Mouse (Mus musculus) heart, embryonic 13.5 days (tissue): ENCODE results near the gene Cacnb4. TPM values are rescaled to one million over a fixed set of nuclear protein-coding genes. Genes with fewer than 3 reads are reported as not detected.

ENCODE experiments used
- ATAC-seq: fragments of 200-750 bp; cut with Nextera tagmentation; 2 replicates; pipeline ENCODE4 v1.8.0; 2017; ENCODE audit warnings: moderate TSS enrichment; ENCODE audit not compliant: insufficient number of reproducible peaks, low FRiP score, low TSS enrichment; ENCODE audit errors: extremely low read depth
- H3K27ac ChIP-seq: fragments of 300-500 bp; sonication (generic); replicated peaks from 2 replicates; pipeline ENCODE4 v1.5.1; 2015; ENCODE audit warnings: moderate library complexity, mild to moderate bottlenecking, inconsistent platforms
- H3K27me3 ChIP-seq: fragments of 300-500 bp; sonication (generic); replicated peaks from 2 replicates; pipeline ENCODE4 v1.6.1; 2015; ENCODE audit warnings: mild to moderate bottlenecking, inconsistent platforms
- H3K36me3 ChIP-seq: fragments of 300-500 bp; sonication (generic); 2 replicates; pipeline ENCODE4 v1.6.1; 2015; ENCODE audit warnings: mild to moderate bottlenecking, inconsistent platforms
- H3K4me1 ChIP-seq: fragments of 300-500 bp; sonication (generic); 2 replicates; pipeline ENCODE4 v1.6.1; 2015; ENCODE audit warnings: inconsistent platforms
- H3K4me2 ChIP-seq: fragments of 300-500 bp; sonication (generic); 2 replicates; pipeline ENCODE4 v1.6.1; 2015; ENCODE audit warnings: inconsistent platforms, mild to moderate bottlenecking, moderate library complexity
- H3K4me3 ChIP-seq: fragments of 300-500 bp; sonication (generic); 2 replicates; pipeline ENCODE4 v1.5.1; 2015; ENCODE audit warnings: moderate library complexity, mild to moderate bottlenecking, inconsistent platforms
- H3K9ac ChIP-seq: fragments of 300-500 bp; sonication (generic); 2 replicates; pipeline ENCODE4 v1.6.1; 2015; ENCODE audit warnings: inconsistent platforms, mild to moderate bottlenecking, moderate library complexity
- H3K9me3 ChIP-seq: fragments of 300-500 bp; sonication (generic); 2 replicates; pipeline ENCODE4 v1.6.1; 2016; ENCODE audit warnings: inconsistent platforms
- WGBS: fragments of 180-500 bp; shearing (Covaris S2); methylation state at CpG from one replicate; pipeline ENCODE4 v1.1.7; 2015; ENCODE audit warnings: mixed read lengths; 5-methylcytosine and 5-hydroxymethylcytosine counted together
- polyA plus RNA-seq: library from polyadenylated mRNA; unstranded; fragments of >200 nt; fragmentation: Nextera tagmentation; extraction: Ambion mirVana; gene quantifications from 2 replicates; pipeline ENCODE4 v1.2.1, GENCODE M21; 2015

Cacnb4 gene
- polyA plus RNA-seq, 1 experiment from 2014 or later = 0.41 TPM

DNA sequence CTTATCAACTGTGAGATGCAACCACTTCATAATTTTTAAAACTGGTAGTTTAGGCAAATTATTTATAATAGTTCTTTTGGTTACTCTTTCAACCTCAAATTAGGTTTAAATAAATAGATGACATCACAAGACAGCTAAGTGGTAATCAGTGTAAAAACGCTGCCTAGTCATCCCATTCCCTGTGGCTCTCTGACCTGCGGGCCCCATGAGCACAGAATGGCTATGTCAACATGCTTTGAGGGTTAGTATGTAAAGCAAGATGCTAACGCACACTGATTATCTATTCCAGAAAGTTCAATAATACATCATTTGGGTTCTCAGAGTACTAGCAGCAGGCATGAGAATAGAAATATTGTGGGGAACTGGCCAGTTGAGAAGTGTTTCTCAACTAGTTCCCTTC lies 108.5 kb downstream of the Cacnb4 start:
- Histone ChIP-seq H3K4me1 (peaks cover 25% of the 10 kb centered on the region), H3K9me3 (no peaks in the 10 kb centered on the region), H3K9ac (no peak overlapping the region), H3K4me3 (no peak overlapping the region), H3K4me2 (no peak overlapping the region), H3K36me3 (no peaks in the 10 kb centered on the region), H3K27ac (no peak overlapping the region), H3K27me3 (no peaks in the 10 kb centered on the region)
- WGBS = 71% methylated on average over 3 of the region's 3 CpGs
- ATAC-seq = no peak

DNA sequence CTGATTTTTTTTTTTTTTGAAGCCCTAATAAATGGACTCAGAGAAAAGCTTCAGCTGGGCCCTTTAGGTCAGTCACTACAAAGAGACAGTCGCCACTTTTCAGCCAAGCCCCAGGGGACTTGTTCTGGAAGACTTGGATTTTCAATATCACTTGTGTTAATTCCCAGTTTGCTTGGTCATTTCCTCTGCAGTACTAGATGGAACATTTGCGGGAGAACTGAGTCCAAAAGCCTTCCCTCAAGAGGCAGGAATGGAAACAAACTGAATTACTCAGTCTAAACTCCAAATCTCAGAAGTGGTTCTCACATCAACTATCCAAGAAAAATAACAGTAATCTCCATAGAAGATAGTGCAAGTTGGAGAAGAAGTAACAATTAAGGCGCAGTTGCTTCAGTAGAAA lies 109.2 kb downstream of the Cacnb4 start:
- Histone ChIP-seq H3K9ac (no peak overlapping the region), H3K27ac (no peak overlapping the region), H3K4me2 (no peak overlapping the region), H3K27me3 (no peaks in the 10 kb centered on the region), H3K36me3 (no peaks in the 10 kb centered on the region), H3K4me1 (peaks cover 25% of the 10 kb centered on the region), H3K9me3 (no peaks in the 10 kb centered on the region), H3K4me3 (no peak overlapping the region)
- WGBS = 67% methylated on average over 3 of the region's 3 CpGs
- ATAC-seq = no peak

DNA sequence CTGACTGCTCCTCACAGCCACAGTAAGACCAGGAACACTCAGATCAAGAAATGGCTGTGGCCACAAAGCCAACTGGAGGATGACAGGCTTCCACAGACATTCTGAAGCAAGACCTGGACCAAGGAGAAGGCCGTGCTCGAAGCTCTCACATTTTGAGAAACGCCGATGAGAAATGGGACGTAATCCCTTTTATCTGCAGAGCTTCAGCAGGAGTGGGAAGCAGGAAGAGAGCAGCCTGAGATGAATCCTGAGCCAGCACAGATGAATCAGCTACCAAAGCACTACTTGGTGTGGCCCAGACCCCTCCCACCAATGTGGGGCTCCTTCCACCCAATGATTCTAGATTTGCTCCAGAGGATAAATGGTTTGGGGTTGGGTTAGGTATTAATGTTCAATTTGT lies 113.4 kb downstream of the Cacnb4 start:
- no peak overlapping the region for H3K9ac ChIP-seq
- peaks cover 3% of the 10 kb centered on the region for H3K4me1 ChIP-seq
- no peaks in the 10 kb centered on the region for H3K9me3 ChIP-seq
- no peak overlapping the region for H3K4me3 ChIP-seq
- H3K4me2 ChIP-seq = no peak overlapping the region
- H3K27ac ChIP-seq = no peak overlapping the region
- no peak for ATAC-seq
- no peaks in the 10 kb centered on the region for H3K27me3 ChIP-seq
- no peaks in the 10 kb centered on the region for H3K36me3 ChIP-seq
- 85% methylated on average over 5 of the region's 5 CpGs for WGBS

DNA sequence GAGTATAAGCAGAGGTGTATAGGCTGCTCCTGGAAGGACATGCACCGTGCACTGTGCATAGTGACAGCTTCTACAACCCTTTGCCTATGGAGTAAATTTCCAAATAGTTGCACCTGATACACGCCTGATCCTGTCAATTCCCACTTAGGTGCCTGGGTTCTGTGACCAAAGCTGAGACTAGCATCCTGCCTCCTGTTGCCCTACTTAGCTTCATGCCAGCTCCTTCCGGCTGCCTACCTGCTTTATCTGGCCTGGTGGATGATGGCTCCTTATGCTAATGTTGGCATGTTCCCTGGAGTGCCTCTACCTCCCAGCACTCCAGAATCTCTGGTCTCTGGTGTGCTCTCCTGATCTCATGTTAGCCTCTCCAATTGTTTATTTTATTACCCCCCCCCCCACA lies 114.3 kb downstream of the Cacnb4 start:
- H3K4me3 ChIP-seq = no peak overlapping the region
- H3K9ac ChIP-seq = no peak overlapping the region
- H3K27ac ChIP-seq = no peak overlapping the region
- no peaks in the 10 kb centered on the region for H3K9me3 ChIP-seq
- H3K27me3 ChIP-seq = no peaks in the 10 kb centered on the region
- H3K4me2 ChIP-seq = no peak overlapping the region
- 80% methylated on average over 3 of the region's 3 CpGs for WGBS
- ATAC-seq = no peak
- H3K4me1 ChIP-seq = peaks cover 9% of the 10 kb centered on the region
- no peaks in the 10 kb centered on the region for H3K36me3 ChIP-seq

DNA sequence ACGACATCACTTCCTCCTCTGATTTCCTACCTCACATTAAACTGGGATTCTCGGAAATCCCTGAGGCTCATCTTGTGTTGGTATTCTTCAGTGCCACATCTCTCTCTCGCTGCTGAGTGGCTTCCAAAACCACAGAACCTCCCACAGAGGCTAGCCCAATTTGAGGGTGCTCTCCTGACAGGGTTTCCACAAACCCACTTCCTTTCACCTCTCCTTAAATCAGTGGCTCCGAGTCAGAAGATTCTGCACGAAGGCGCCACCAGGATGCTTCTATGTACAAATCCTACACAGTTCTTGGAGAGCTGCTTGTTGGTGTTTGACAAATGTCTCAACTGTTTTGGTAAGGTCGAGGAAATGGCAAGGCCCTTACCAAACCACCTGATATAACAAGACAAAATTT lies 115.5 kb downstream of the Cacnb4 start:
- H3K9ac ChIP-seq = no peak overlapping the region
- H3K36me3 ChIP-seq = no peaks in the 10 kb centered on the region
- H3K4me2 ChIP-seq = no peak overlapping the region
- ATAC-seq = no peak
- 67% methylated on average over 7 of the region's 7 CpGs for WGBS
- no peak overlapping the region for H3K4me3 ChIP-seq
- H3K27me3 ChIP-seq = no peaks in the 10 kb centered on the region
- no peaks in the 10 kb centered on the region for H3K9me3 ChIP-seq
- H3K4me1 ChIP-seq = peaks cover 9% of the 10 kb centered on the region
- no peak overlapping the region for H3K27ac ChIP-seq

DNA sequence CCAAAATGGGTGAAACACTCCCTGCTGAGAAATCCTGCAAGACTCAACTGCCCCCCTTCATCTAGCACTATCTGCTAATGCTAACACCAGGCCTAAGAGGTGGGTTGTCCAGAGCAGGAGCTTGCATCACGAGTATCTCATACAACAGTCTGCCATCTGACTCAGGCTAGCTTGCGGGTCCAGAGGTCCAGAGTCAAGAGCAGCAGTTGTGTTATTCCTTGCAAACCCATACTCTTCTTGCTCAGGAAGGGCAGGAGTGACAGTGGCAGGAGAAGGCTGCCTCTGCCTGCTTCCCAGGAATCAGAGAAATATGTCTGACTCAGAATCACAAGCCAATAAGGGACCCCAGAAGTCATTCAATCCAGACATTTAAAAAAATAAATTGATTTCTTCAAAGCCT lies 116.4 kb downstream of the Cacnb4 start:
- no peak overlapping the region for H3K4me3 ChIP-seq
- no peak overlapping the region for H3K9ac ChIP-seq
- no peak overlapping the region for H3K27ac ChIP-seq
- no peak for ATAC-seq
- no peaks in the 10 kb centered on the region for H3K9me3 ChIP-seq
- H3K4me2 ChIP-seq = no peak overlapping the region
- no peaks in the 10 kb centered on the region for H3K27me3 ChIP-seq
- no peaks in the 10 kb centered on the region for H3K36me3 ChIP-seq
- peaks cover 9% of the 10 kb centered on the region for H3K4me1 ChIP-seq
- WGBS = 57% methylated on average over 2 of the region's 2 CpGs

DNA sequence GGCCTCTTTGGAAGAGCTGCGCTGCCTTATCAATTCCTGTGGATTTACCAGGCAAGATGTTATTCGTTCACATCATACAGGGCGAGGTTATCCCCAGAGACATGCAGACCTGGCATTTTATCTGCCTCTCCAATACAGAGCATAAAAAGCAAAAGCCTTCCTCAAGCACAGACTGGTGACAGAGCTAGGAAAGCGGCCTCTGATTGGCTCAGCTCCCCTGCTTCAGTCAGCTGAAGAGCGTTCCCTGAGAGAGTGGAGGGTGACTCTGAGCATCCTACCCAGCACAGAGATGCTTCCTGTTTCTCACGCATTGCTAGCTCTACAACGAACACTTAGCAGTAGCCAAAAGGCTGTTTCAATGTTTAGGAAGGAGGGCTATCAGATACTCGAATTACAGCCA lies 118.2 kb downstream of the Cacnb4 start:
- H3K36me3 ChIP-seq = no peaks in the 10 kb centered on the region
- no peak overlapping the region for H3K4me3 ChIP-seq
- ATAC-seq = no peak
- H3K9me3 ChIP-seq = 0 out of 2 replicates have a peak, but pooled peaks cover 2% of the 10 kb centered on the region
- H3K27me3 ChIP-seq = no peaks in the 10 kb centered on the region
- no peak overlapping the region for H3K4me2 ChIP-seq
- no peak overlapping the region for H3K9ac ChIP-seq
- 41% methylated on average over 8 of the region's 8 CpGs for WGBS
- no peak overlapping the region for H3K27ac ChIP-seq
- peaks cover 9% of the 10 kb centered on the region for H3K4me1 ChIP-seq

DNA sequence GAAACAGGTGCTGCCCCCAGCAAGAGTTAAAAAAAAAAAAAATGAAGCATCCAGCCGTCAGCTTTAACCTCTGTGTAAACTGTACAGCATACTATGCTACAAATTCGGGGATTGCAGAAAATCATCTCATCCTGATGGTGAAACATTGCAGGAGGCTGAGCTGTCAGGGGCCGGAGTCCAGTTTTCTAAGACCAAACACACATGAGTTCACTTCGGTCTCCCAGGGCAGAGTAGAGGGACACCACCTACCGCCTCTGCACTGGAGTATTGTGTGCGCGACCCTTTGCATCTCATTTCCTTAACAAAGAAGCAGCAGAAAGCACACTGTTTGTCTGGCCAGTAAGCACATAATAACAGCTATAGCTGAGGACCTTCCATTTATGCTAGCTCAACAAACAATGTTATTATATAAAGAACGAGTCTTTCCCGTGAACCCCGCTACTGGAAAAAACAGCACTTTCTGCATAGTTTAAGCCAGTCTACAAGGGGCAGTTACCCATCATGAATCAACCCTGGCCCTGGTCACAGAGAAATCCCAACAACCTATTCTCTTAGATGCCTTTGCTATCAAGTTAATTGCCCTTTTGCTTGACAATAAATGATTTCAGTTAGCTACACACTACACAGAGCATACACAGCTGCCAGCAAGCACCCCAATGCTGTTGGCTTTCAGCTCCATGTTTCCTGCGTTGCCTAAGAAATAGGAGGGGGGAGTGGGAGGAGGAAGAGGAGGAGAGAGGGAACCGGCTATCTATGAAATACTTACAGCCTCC lies 118.9 kb downstream of the Cacnb4 start:
- ATAC-seq = no peak
- H3K9ac ChIP-seq = no peak overlapping the region
- H3K27ac ChIP-seq = no peak overlapping the region
- H3K27me3 ChIP-seq = no peaks in the 10 kb centered on the region
- no peak overlapping the region for H3K4me2 ChIP-seq
- no peaks in the 10 kb centered on the region for H3K36me3 ChIP-seq
- WGBS = 75% methylated on average over 12 of the region's 12 CpGs
- 0 out of 2 replicates have a peak, but pooled peaks cover 3% of the 10 kb centered on the region for H3K9me3 ChIP-seq
- peaks cover 9% of the 10 kb centered on the region for H3K4me1 ChIP-seq
- H3K4me3 ChIP-seq = no peak overlapping the region

DNA sequence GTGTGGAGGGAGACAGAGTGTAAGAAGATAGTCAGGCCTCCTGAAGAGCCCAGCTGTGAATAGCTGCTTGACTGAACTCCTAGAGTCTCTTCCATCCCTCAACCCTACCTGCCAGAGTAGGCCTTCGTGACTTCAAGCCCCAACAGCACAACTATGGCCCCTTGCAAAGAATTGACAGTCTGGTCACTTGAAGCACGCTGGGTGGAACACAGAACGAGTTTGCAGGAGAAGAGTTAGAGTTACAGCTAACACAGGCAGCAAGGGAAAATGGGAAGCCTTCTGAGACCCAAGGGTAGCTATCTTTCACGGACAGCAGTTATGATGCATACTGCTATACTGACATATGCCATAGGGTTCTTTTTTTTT lies 119.7 kb downstream of the Cacnb4 start:
- Histone ChIP-seq H3K27me3 (no peaks in the 10 kb centered on the region), H3K9me3 (0 out of 2 replicates have a peak, but pooled peaks cover 3% of the 10 kb centered on the region), H3K4me2 (no peak overlapping the region), H3K36me3 (no peaks in the 10 kb centered on the region), H3K4me3 (no peak overlapping the region), H3K4me1 (peaks cover 9% of the 10 kb centered on the region), H3K27ac (no peak overlapping the region), H3K9ac (no peak overlapping the region)
- WGBS = 72% methylated on average over 4 of the region's 4 CpGs
- no peak for ATAC-seq

DNA sequence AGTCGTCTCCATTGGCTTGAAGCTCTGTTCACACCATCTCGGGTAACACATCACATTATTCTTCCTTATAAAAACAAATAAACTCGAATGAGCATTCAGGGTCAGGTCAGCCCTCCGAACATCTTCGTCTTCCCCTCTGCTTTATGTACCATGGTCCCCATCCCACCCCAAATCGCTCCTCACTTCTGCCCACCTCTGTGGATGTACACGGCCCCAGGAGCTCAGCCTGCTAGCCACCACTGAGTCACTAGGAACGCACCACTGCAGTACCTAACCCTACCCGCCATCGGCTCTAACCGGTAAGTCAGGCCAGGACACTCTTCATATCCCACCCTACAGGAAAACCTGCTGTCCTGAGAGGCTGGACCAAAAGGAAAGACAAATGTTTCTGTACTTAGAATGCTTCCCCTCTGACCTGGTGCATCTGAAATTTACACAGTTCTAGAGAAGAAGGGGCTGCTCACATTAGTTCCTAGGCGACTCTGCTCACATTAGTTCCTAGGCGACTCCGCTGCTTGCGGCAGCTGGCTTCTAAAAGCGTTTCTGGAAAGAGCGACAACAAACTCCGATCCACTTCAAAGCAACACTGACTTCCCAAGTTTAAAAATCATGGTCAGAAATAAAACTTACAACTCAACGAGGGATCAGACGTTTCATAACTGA lies 120.2 kb downstream of the Cacnb4 start:
- no peak for ATAC-seq
- WGBS = 82% methylated on average over 20 of the region's 20 CpGs
- Histone ChIP-seq H3K27ac (no peak overlapping the region), H3K9me3 (0 out of 2 replicates have a peak, but pooled peaks cover 3% of the 10 kb centered on the region), H3K9ac (no peak overlapping the region), H3K4me1 (peaks cover 9% of the 10 kb centered on the region), H3K4me3 (no peak overlapping the region), H3K36me3 (no peaks in the 10 kb centered on the region), H3K27me3 (no peaks in the 10 kb centered on the region), H3K4me2 (no peak overlapping the region)

DNA sequence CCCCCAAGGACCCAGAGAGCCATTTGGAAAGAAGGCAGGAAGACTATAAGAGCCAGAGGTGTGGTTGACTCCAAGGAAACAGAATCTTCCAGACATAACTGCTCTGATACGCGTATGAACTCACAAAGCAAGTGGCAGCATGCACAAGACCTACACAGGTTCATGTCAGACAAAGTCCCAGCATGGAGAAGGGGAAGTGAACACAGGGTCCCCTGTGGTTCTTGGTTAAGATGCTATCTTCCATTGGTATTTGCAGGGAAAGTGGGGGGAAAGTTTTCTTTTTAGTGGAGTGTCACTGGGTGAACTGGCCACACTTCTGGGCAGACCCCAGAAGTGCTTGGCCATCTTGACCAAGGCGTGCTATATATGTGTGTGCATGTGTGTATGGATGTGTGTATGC lies 128.2 kb downstream of the Cacnb4 start:
- no peak overlapping the region for H3K9ac ChIP-seq
- 84% methylated on average over 3 of the region's 3 CpGs for WGBS
- no peaks in the 10 kb centered on the region for H3K27me3 ChIP-seq
- H3K4me1 ChIP-seq = no peaks in the 10 kb centered on the region
- 0 out of 2 replicates have a peak, but pooled peaks cover 1% of the 10 kb centered on the region for H3K9me3 ChIP-seq
- H3K4me2 ChIP-seq = no peak overlapping the region
- H3K27ac ChIP-seq = no peak overlapping the region
- no peaks in the 10 kb centered on the region for H3K36me3 ChIP-seq
- no peak overlapping the region for H3K4me3 ChIP-seq
- no peak for ATAC-seq

DNA sequence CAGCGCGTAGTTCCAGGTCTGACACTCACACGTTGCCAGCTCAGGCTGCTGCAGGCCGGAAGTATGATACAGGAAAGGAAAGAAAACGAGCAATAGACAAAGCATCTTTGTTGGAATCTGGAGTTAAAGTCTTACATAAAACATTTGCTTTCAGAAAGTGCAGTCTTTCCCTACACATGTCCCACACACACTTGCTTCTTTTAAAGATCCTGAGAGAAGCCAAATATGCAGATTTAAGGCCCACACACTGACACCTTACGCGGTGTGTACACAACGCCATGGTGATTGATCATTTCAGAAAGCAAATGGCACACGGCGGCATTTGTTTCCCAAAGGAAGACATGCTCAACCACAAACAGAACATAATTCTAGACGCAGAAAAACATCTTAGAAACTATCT lies 129.3 kb downstream of the Cacnb4 start:
- H3K4me2 ChIP-seq = no peak overlapping the region
- H3K4me1 ChIP-seq = no peaks in the 10 kb centered on the region
- no peak overlapping the region for H3K4me3 ChIP-seq
- no peaks in the 10 kb centered on the region for H3K9me3 ChIP-seq
- 83% methylated on average over 11 of the region's 11 CpGs for WGBS
- H3K27ac ChIP-seq = no peak overlapping the region
- no peak overlapping the region for H3K9ac ChIP-seq
- ATAC-seq = no peak
- H3K36me3 ChIP-seq = no peaks in the 10 kb centered on the region
- H3K27me3 ChIP-seq = no peaks in the 10 kb centered on the region
